Mouse (Mus musculus) hindbrain, embryonic 11.5 days (tissue): Measurements from ENCODE around the gene Hpn. TPM values are rescaled to one million over a fixed set of nuclear protein-coding genes. Genes with fewer than 3 reads are reported as not detected.
A peak's percentile ranks its signal among the peaks of the same experiment; 100 is the strongest.

Experiments used
- ATAC-seq: fragments of 200-750 bp; cut with Nextera tagmentation; 2 replicates; pipeline ENCODE4 v1.8.0; 2017; ENCODE audit warnings: mild to moderate bottlenecking, moderate TSS enrichment, moderate library complexity; ENCODE audit not compliant: low FRiP score
- DNase-seq: peaks from one replicate; pipeline ENCODE4 v3.0.0-alpha.2; 2015; ENCODE audit warnings: low spot score
- H3K27ac ChIP-seq: fragments of 300-500 bp; sonication (generic); 2 replicates; pipeline ENCODE4 v1.5.1; 2014; ENCODE audit warnings: mild to moderate bottlenecking, low read depth, low read length
- H3K27me3 ChIP-seq: fragments of 300-500 bp; sonication (generic); 2 replicates; pipeline ENCODE4 v1.6.1; 2014; ENCODE audit warnings: mild to moderate bottlenecking, low read length, moderate library complexity, mixed read lengths; ENCODE audit not compliant: control insufficient read depth, insufficient read depth
- H3K36me3 ChIP-seq: fragments of 300-500 bp; sonication (generic); 2 replicates; pipeline ENCODE4 v1.6.1; 2014; ENCODE audit warnings: mild to moderate bottlenecking, low read length, moderate library complexity, mixed read lengths; ENCODE audit not compliant: control insufficient read depth, insufficient read depth
- H3K4me1 ChIP-seq: fragments of 300-500 bp; sonication (generic); replicated peaks from 2 replicates; pipeline ENCODE4 v1.6.1; 2014; ENCODE audit warnings: low read length, mixed read lengths; ENCODE audit not compliant: control insufficient read depth, insufficient read depth
- H3K4me2 ChIP-seq: fragments of 300-500 bp; sonication (generic); replicated peaks from 2 replicates; pipeline ENCODE4 v1.6.1; 2014; ENCODE audit warnings: mild to moderate bottlenecking, low read depth, low read length
- H3K4me3 ChIP-seq: fragments of 300-500 bp; sonication (generic); 2 replicates; pipeline ENCODE4 v1.5.1; 2014; ENCODE audit warnings: low read depth, low read length
- H3K9ac ChIP-seq: fragments of 300-500 bp; sonication (generic); 2 replicates; pipeline ENCODE4 v1.6.1; 2014; ENCODE audit warnings: low read depth, low read length
- H3K9me3 ChIP-seq: fragments of 300-500 bp; sonication (generic); 2 replicates; pipeline ENCODE4 v1.6.1; 2016; ENCODE audit warnings: low read length; ENCODE audit not compliant: control insufficient read depth
- WGBS: fragments of 180-500 bp; shearing (Covaris S2); extraction: QIAGEN DNeasy Blood & Tissue Kit; methylation state at CpG from one replicate; pipeline ENCODE4 v1.1.7; 2014; 5-methylcytosine and 5-hydroxymethylcytosine counted together
- polyA plus RNA-seq: library from polyadenylated mRNA; unstranded; fragments of >200 nt; fragmentation: Nextera tagmentation; extraction: Ambion mirVana; gene quantifications from 2 replicates; pipeline ENCODE4 v1.2.1, GENCODE M21; 2014

Gene Hpn
- polyA plus RNA-seq, 1 experiment from 2014 or later: 0.56 TPM

- 0 out of 2 replicates have a peak, but pooled peaks cover 7% of the 10 kb centered on the region for H3K4me1 ChIP-seq
- H3K9ac ChIP-seq: peak overlapping the region; percentile 91
- H3K4me2 ChIP-seq: peak overlapping the region; percentile 65
- ATAC-seq: no peak
- peak overlapping the region; percentile 89 for H3K4me3 ChIP-seq
- H3K27me3 ChIP-seq: no peaks in the 10 kb centered on the region
- WGBS: 79% methylated on average over 3 of the region's 3 CpGs
- H3K9me3 ChIP-seq: no peaks in the 10 kb centered on the region
- 0 out of 2 replicates have a peak, but pooled peaks cover 5% of the 10 kb centered on the region for H3K36me3 ChIP-seq
- peak overlapping the region; percentile 96 for H3K27ac ChIP-seq
- no peak for DNase-seq
Measured at GRCm38 (mm10) chr7:31148086-31148485, 33.0 kb upstream of the Hpn start.

DNA sequence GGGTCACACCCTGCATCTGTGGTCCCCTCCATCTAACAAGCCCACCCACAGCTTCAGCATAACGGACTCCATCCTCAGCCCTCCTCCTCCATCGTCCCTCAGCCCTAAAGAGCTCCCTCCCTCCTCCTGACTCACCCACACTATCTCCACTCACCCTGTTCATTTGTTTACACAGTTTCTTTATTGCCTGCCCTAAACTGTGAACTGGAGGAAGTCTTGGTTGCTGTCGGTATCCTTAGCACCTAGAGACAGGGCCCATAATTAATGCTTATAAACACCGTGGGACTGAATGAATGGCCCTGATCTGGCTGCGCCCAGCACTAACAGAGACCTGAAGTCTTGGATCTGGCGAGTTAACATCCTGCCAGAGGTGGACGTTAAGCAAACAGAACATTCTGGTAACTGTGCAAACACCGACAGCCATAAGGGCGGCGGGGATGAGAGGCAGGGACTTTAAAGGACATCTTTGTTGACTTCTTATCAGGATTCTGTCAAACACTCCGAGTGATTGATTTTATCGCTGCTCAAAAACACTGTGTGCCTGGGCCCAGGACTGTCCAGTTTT, 30.6 kb upstream of the Hpn start:
- Histone ChIP-seq H3K27me3 (no peaks in the 10 kb centered on the region), H3K4me1 (0 out of 2 replicates have a peak, but pooled peaks cover 2% of the 10 kb centered on the region), H3K9me3 (no peaks in the 10 kb centered on the region), H3K27ac (no peak overlapping the region), H3K9ac (no peak overlapping the region), H3K4me3 (no peak overlapping the region), H3K36me3 (peaks cover 15% of the 10 kb centered on the region), H3K4me2 (no peak overlapping the region)
- ATAC-seq (no peak), DNase-seq (no peak)
- WGBS: 88% methylated on average over 12 of the region's 12 CpGs

DNA sequence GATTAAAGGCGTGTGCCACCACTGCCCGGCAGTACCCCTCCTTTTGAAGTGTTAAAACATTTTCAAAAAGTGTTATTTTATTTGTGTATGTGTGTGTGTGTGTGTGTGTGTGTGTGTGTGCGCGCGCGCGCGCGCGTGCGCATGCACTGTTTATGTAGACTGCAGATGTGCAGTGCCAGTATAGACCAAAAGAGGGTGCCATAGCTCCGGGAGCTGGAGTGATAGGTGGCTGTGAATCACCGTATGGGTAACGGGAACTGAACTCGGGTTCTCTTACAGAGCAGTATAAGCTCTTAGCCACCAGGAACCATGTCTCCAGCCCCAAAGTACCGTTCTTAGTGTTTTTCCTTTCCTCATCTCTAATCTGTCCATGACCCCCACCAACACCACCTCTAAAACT, 29.8 kb upstream of the Hpn start:
- H3K4me3 ChIP-seq: no peak overlapping the region
- ATAC-seq: no peak
- H3K27ac ChIP-seq: no peak overlapping the region
- WGBS: 96% methylated on average over 16 of the region's 16 CpGs
- H3K9ac ChIP-seq: no peak overlapping the region
- no peak overlapping the region for H3K4me2 ChIP-seq
- DNase-seq: no peak
- peaks cover 15% of the 10 kb centered on the region for H3K36me3 ChIP-seq
- H3K9me3 ChIP-seq: no peaks in the 10 kb centered on the region
- no peaks in the 10 kb centered on the region for H3K27me3 ChIP-seq
- H3K4me1 ChIP-seq: 0 out of 2 replicates have a peak, but pooled peaks cover 2% of the 10 kb centered on the region

GRCm38 (mm10) chr7:31140941-31141340, 25.9 kb upstream of the Hpn start:
- 96% methylated on average over 10 of the region's 10 CpGs for WGBS

DNA sequence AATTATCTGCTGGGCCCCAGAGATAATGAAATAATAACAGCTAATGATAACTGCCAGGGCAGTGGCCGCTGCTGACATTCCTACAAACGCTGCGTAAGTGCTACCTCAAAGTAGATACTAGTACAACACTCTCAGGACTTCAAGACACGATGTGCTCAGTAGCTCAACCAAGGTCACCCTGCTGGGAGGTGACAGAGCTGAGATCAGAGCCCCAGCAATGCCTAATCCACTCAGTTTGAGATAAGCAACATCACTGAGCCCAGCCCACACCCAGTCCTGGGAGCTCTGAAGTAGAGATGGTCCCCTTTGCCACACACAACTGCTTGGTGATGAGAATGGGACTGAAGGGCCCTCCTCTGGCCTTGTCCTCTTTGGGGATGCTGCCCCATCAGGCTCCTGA, 25.2 kb upstream of the Hpn start:
- DNase-seq: no peak
- no peaks in the 10 kb centered on the region for H3K27me3 ChIP-seq
- 92% methylated on average over 4 of the region's 4 CpGs for WGBS
- no peak overlapping the region for H3K9ac ChIP-seq
- peaks cover 46% of the 10 kb centered on the region for H3K36me3 ChIP-seq
- ATAC-seq: no peak
- no peak overlapping the region for H3K4me2 ChIP-seq
- no peaks in the 10 kb centered on the region for H3K4me1 ChIP-seq
- H3K4me3 ChIP-seq: no peak overlapping the region
- H3K27ac ChIP-seq: no peak overlapping the region
- no peaks in the 10 kb centered on the region for H3K9me3 ChIP-seq

More at GRCm38 (mm10) chr7:31140941-31141340, 25.9 kb upstream of the Hpn start:
- Histone ChIP-seq H3K4me2 (no peak overlapping the region), H3K9ac (no peak overlapping the region), H3K4me3 (no peak overlapping the region), H3K4me1 (no peaks in the 10 kb centered on the region), H3K27ac (no peak overlapping the region), H3K9me3 (no peaks in the 10 kb centered on the region), H3K36me3 (peaks cover 42% of the 10 kb centered on the region), H3K27me3 (no peaks in the 10 kb centered on the region)
- no peak for DNase-seq
- no peak for ATAC-seq

DNA sequence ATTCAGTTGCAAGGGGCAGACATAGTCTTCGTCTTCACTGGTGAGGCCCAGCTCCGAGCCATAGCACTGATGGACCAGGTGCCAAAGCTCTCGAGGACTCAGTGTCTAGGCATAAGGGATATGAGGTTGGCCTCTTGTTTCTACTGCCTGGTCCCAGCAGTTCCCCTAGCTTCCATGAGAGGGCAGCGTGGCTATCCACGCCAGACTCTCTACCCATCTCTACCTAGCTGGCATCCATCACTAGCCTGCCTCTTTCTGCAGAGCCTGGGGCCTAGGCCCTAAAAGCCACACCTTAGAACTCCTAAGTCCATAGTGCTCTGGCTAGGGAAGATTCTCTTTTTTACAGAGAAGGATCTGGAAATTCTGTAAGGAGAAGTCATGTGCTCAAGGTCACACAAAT, 24.7 kb upstream of the Hpn start:
- Histone ChIP-seq H3K4me2 (no peak overlapping the region), H3K27ac (no peak overlapping the region), H3K27me3 (no peaks in the 10 kb centered on the region), H3K4me1 (no peaks in the 10 kb centered on the region), H3K4me3 (no peak overlapping the region), H3K9me3 (no peaks in the 10 kb centered on the region), H3K9ac (no peak overlapping the region), H3K36me3 (peaks cover 46% of the 10 kb centered on the region)
- WGBS: 67% methylated on average over 5 of the region's 5 CpGs
- ATAC-seq (peak; percentile 56; the same call in 1 of the 2 replicates), DNase-seq (peak; percentile 69)

DNA sequence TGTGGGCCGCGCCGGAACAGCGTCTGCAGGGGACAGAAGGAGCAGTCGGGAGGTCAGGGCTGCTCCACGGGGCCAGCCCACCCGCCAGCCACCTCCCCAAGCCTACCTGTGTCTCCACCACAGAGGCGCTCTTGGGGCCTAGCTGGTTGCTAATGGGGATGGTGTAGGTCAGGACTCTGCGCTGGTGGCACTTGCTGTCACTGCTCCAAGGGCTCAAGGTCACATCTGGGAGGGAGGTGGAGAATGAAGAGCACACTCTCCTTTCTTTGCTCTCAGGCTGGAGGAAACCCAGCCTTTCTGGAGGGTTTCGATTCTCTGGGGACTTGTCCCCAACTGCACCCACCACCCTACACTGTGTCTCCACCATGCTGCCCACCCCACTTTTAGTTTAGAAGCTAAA, 20.6 kb upstream of the Hpn start:
- H3K4me2 ChIP-seq: no peak overlapping the region
- 94% methylated on average over 10 of the region's 10 CpGs for WGBS
- ATAC-seq (no peak), DNase-seq (no peak)
- no peaks in the 10 kb centered on the region for H3K4me1 ChIP-seq
- H3K9ac ChIP-seq: no peak overlapping the region
- H3K27ac ChIP-seq: no peak overlapping the region
- no peaks in the 10 kb centered on the region for H3K9me3 ChIP-seq
- H3K36me3 ChIP-seq: peaks cover 55% of the 10 kb centered on the region
- no peaks in the 10 kb centered on the region for H3K27me3 ChIP-seq
- no peak overlapping the region for H3K4me3 ChIP-seq

DNA sequence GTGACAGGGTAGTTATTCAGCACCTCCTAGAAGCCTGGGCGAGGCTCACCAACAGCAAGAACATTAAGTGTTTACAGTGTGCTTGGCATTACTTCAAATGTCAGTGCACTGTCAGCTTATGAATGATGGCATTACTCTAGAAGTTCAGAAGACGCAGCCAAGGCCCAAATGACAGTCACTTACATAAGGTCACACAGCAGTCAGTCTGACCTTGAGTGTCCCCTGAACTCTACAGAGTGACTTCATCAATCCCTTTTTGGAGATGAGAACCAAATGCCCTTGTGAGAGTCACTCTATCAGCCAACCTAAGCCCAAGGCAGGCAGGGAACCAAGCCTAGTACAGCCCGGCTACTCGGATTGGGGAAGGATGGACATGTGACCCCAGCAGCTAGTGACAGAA, 16.8 kb upstream of the Hpn start:
- Histone ChIP-seq H3K9me3 (no peaks in the 10 kb centered on the region), H3K27ac (no peak overlapping the region), H3K27me3 (peaks cover 12% of the 10 kb centered on the region), H3K36me3 (peaks cover 45% of the 10 kb centered on the region), H3K4me3 (no peak overlapping the region), H3K4me2 (no peak overlapping the region), H3K9ac (no peak overlapping the region), H3K4me1 (no peaks in the 10 kb centered on the region)
- 94% methylated on average over 4 of the region's 4 CpGs for WGBS
- DNase-seq (no peak), ATAC-seq (no peak)

DNA sequence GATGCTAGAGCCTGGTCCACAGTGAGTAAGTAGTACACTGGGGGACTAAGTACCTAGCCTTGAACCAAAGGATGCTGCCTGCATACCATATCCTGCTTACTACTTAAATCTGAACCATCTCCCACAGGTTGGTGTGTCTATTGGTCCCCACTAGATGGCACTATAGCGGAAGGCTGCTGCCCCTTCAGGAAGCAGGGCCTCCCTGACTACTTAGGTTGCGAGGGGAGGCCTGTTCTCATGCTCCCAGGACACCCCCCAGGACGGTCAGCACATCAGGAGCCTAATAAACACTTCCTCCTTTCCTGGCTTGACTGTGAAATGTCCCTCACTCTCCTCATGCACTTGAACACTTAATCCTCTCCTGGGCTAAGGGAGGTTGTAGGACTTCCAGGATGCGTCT, 15.8 kb upstream of the Hpn start:
- no peaks in the 10 kb centered on the region for H3K4me1 ChIP-seq
- H3K9ac ChIP-seq: no peak overlapping the region
- WGBS: 36% methylated on average over 4 of the region's 4 CpGs
- H3K27ac ChIP-seq: no peak overlapping the region
- H3K4me2 ChIP-seq: no peak overlapping the region
- peaks cover 37% of the 10 kb centered on the region for H3K36me3 ChIP-seq
- no peaks in the 10 kb centered on the region for H3K9me3 ChIP-seq
- no peak overlapping the region for H3K4me3 ChIP-seq
- DNase-seq: peak; percentile 64
- no peak for ATAC-seq
- peaks cover 22% of the 10 kb centered on the region for H3K27me3 ChIP-seq
